Mouse (Mus musculus): Measurements from ENCODE around the gene Olfr1245.
"Not testable (repeated sequence)": the region's sequence is repeated elsewhere in the genome, so short reads cannot be mapped to it uniquely, and the experiment has no call there.

The Olfr1245 gene

DNA sequence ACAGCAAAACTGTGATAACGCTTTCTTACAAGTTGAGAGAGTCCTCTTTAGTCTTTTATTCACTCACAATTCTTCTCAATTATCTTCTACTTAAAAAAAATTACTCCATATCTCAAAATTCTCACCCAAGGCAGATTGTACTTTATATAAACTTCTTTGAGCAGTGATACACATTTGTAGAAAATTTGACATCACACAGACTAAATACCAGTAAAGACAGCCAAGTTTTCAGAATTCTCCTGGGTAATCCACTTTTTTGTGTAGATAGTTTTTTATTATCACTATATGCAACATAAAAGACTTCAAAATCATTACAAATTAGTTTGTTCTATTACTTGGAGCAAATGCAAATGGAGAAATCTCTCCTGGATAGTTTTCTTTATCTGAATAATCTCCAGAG, at the start of gene Olfr1245:
Olfr1245 (minus strand) TSS at position 101 of the 400 bp plus-strand sequence.
- no peak for DNase-seq

GRCm38 (mm10) chr2:89618145-89618544, 39.9 kb upstream of the Olfr1245 start, which contains the start of gene Olfr1248:
TSS of gene Olfr1248 (minus strand) at chr2:89618245.
- not testable (repeated sequence) for DNase-seq

DNA sequence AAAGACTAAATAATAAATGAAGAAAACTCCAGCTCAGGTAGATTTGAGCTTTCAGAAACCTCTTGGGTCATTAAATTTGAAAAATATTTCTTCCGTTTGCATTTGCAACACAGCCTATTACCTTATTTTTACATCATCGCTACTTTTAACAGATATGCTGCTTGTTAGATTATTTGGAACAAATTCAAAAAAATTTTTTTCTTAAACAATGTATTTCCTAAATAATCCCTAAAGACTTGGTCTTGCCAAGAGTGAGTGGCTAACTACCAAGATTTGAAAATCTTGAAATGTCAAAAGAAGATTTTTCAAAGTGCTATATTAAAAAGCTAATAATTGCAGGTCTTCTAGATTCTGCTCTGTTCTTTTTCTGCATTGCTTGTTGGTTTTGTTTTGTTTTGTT, 35.8 kb upstream of the Olfr1245 start, which contains the start of gene Olfr1247:
Olfr1247 (minus strand) TSS at position 101 of the 400 bp plus-strand sequence.
- no peak for DNase-seq

DNA sequence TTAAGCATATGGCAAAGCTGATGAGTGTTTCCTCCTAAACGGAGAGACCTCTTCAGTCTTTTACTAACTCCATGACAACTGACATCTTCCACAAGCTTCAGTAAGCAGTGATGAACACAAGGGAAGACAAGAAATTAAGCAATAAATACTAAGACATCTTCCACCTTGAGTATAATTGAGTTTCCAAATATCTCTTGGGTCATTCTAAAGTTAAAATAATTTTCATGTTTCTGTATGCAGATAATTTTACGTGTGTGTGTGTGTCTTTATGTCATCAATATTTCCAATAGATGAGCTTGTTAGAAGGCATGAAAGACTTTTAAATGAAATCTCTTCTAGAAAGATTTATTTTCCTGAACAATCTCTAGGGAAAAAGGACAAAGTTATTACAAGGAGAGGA, 14.8 kb upstream of the Olfr1245 start, which contains the start of gene Olfr1246:
Olfr1246 (minus strand) TSS at position 101 of the 400 bp plus-strand sequence.
- no peak for DNase-seq

GRCm38 (mm10) chr2:89562706-89563105, 15.5 kb downstream of the Olfr1245 start:
- not testable (repeated sequence) for DNase-seq

DNA sequence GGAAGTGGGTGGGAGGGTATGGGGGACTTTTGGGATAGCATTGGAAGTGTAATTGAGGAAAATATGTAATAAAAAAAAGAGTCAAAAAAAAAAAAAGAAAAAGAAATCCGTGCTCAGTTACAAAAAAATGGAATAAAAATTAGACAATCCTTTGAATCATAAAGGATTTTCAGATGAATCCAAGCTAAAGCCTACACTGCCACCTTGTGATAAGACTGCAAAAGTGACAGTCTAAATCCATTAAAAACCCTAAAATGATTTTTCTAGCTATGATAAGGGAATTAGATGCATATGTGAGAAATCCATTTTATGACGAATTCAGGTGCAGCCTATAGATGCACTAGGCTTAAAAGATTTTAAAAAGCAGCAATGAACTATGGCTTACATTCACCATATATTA, 33.7 kb downstream of the Olfr1245 start:
- no peak for DNase-seq

GRCm38 (mm10) chr2:89539923-89540322, 38.3 kb downstream of the Olfr1245 start:
- peak; percentile 5 for DNase-seq

DNA sequence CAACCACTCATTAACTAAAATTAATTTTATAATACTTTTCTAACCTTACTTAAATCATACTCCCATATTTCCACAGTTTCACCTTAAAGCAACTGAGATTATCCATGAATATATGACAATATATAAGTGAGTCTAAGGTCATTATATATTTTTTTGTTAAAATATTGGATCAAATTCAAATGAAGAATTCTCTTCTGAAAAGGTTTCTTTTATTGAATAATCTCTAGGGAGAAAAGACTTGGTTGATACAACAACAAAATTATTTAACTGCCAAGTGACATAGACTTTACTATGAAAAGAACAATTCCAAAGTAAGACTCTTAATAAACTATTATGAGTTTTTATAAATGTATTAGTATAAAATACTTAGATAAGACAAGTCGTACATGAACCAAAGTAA, 46.9 kb downstream of the Olfr1245 start, which contains the start of gene Olfr1243:
Olfr1243 (minus strand) TSS at position 101 of the 400 bp plus-strand sequence.
- no peak for DNase-seq

All from right cerebral cortex, postnatal 25 days (tissue).